Mouse (Mus musculus) heart, postnatal 4 days (tissue): ENCODE results near the gene Ccr2. TPM values are rescaled to one million over a fixed set of nuclear protein-coding genes. Genes with fewer than 3 reads are reported as not detected.
"Not testable (repeated sequence)": the region's sequence is repeated elsewhere in the genome, so short reads cannot be mapped to it uniquely, and the experiment has no call there.

Experiments
- DNase-seq: peaks from one replicate; pipeline ENCODE4 v3.0.0; 2021
- total RNA-seq, 2 experiments: library from RNA; stranded (reverse); gene quantifications; 2 replicates each; pipeline ENCODE4 v1.2.3; 2021

Gene Ccr2
- total RNA-seq, 2 experiments from 2014 or later = 0.70 to 0.74 TPM

DNA sequence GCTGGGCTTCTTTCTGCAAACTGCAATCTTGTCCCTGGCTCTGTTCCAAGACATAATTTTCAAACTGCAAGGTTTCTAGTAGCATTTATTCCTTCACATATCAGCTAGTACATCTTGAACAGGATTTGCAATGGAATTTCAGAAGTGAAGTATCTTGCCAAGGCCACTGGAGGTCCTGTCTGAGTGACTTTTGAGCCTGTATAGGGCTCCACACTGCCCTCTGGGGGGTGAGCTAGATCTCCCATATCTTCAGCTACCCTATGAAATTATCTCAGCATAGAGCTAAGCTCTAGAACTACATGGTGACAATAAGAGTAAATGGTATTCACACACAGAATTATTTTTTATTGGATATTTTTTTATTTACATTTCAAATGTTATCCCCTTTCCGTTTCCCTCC lies 16.7 kb downstream of the Ccr2 start:
- DNase-seq = peak; percentile 34

DNA sequence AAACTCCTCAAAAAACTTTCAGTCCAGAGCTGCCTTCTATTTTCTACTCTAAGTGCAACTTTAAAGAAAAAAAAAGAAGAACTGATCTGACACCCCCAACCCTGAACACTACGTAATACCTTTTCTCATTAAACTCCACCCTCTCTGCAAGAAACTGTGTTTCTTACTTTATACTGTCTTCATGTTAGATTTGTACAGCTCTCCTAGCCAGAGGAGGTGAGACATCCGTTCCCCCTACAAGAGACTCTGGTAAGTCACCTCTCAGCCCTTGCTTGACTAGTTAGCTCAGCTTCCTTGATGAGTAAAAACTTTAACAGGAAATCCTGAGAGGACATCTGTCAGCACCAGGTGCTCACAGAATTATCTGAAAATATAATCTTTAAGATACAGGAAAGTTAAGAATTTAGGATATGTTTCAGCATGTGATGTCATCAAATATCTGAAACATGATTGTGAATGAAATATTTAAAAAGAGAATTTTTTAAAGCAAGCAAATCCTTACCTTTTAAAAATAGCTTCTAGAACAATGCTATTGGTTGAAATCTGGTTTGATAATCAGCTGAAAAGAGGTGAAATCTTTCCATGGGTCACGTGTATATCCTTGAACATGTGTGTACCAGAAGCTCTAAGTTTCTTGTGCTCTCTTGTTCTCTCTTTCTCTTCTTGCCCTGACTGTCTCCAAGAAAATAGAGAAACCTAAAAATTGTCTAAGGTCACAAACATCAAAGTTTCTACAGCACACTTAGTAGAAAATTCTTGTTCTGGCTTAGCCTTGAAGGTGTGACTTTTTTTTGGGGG lies 19.8 kb downstream of the Ccr2 start, which contains the start of gene Ccr5:
Ccr5 (plus strand) TSS at position 157 of the 798 bp plus-strand sequence.
- no peak for DNase-seq

DNA sequence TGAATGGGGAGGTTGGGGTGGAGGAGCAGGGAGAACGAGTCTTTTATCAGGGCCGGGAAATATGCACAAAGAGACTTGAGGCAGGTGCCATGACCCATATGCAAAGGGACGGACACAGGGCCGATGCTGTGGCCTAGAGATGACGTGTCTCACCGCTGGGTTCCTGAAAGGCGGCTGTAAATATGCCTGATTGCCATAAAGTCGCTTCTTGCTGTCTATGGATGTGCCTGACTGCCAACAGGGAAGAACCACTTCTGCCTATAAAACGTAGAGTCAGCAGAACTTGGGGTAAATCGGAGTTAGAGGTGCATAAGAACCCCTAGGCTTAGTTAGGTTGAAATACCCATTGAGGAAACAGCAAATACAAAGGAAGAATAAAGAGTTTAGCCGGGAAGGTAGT lies 23.8 kb downstream of the Ccr2 start:
- no peak for DNase-seq

DNA sequence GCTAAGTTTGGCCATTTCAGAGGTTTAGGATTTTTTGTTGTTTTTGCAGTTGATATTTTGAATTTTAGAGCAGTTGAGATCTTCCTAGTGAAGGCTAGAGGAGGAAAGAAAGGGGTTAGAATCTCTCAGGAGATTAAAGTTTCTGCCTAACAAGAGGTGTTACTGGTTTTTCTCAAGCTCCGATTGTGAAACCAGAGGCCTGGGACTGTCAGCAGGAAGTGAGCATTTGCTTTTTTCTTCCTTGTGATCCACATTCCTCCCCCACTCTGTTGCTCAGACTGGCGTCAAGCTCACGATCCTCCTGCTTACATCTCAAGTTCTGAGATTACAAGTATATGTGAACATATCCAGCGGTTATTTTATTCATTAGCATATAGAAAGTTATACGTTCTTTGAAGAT lies 24.6 kb downstream of the Ccr2 start:
- DNase-seq = peak; percentile 9

DNA sequence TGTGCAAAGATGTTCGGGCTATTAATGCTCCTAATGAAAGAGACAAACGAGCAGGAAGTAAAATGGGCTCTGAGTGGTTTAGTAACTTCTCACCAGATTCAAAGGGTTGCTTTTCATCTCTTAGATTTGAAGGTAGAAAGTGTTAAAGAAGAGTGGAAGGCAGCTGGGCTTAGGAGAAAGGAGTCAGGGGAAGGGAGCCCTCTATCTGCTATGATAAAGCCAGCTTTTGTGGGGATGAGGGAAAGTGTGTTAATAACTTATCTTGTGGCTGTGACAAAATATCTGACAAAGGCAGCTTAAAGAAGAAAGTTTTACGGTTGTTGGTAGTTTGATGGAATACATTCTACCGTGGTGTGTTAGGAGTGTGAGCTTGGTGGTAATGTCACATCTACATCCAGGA lies 25.7 kb downstream of the Ccr2 start:
- DNase-seq = no peak

DNA sequence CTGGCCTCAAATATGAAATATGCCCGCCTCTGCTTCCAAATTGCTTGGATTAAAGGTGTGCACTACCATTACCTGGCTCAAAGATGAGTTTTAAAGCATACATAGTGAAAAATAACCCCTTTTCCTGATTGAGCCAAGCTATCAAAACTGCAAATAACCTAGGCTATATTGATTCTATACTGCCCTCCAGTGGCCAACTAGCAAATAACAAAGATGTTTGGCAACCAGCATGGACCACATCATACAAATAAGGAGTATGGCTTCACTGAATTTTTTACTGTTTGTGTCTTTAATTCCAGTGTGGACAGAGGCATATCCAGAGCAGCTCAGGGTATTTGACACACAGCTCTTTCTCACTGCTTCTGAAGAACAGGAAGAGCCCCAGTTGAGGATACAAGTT lies 26.6 kb downstream of the Ccr2 start:
- DNase-seq = peak; percentile 54

DNA sequence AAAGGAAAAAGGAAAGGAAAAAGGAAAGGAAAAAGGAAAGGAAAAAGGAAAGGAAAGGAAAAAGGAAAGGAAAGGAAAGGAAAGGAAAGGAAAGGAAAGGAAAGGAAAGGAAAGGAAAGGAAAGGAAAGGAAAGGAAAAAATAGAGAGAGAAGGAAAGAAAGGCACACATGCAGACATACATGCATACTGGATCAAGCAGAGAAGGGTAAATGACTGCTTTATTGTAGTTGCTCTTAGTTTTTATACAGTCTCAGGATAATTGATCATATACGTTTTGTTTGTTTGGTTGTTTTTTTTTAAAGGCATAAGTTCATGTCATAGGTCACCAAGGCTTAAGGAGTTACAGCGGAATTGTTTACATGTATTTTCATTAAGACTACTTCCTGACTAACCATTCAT lies 31.1 kb downstream of the Ccr2 start:
- DNase-seq = not testable (repeated sequence)

DNA sequence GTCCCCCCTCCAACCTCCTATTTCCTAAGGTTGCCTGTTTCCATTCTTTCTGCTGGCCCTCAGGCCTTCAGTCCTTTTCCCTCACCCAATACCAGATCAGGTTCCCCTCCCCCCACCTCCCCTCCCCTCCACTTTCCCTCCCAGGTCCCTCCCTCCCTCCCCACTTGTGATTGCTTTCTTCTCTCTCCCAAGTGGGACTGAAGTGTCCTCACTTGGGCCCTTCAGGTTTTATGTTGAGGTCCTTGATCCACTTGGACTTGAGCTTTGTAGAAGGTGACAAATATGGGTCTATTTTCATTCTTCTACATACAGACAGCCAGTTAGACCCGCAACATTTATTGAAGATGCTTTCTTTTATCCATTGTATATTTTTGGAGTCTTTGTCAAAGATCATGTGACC lies 33.2 kb downstream of the Ccr2 start:
- DNase-seq = not testable (repeated sequence)

DNA sequence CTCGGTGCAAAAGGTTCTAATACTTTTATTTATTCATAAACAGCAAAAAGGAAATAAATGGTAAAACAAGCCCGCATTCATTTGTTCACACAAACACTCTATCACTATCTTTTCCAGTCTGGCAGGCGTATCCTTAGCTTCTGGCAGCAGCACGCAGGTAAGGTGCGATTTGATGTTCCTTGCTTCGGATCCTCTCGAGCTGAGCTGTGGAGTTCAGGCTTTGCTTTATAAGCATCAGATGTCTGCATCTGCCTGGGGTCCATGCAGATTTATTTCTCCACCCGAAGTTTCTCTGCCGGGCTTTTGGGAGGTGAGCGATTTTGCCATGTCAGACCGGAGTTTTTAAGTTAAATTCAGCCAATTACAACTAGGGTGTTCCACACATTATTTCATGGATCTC lies 35.9 kb downstream of the Ccr2 start:
- no peak for DNase-seq

DNA sequence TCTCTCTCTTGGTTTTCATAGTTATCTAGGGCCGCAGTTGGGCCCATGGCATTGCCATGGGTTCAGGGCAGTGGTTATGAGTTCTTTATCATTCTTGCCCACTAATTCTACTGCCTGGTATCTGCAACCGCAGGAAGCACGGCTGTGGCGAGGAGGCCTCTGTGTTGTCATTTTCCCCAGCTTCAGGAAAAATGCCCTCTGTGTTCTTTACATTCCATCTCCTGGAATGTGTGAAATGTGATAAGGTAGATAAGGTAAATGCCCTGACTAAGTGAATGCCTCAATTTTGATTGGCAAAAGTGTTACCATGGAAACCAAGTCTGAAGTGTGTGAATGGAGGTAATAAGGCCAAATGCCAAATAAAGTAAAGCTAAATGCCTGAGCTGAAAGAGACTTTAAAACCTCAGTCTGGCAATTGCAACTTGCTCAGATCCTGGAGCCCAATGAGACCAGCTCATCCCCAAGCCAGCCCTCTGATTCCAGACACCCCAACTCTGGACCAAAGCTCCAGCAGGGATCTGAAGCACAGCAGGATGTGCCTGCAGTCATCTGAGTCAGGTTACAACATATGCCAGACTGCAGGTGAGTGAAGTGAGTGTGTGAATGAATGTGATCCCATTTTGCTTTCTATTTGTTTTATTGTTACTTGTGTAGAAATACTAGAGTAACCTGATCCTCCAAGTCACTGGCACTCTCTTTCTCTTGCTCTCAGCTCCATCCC lies 36.5 kb downstream of the Ccr2 start:
- no peak for DNase-seq

DNA sequence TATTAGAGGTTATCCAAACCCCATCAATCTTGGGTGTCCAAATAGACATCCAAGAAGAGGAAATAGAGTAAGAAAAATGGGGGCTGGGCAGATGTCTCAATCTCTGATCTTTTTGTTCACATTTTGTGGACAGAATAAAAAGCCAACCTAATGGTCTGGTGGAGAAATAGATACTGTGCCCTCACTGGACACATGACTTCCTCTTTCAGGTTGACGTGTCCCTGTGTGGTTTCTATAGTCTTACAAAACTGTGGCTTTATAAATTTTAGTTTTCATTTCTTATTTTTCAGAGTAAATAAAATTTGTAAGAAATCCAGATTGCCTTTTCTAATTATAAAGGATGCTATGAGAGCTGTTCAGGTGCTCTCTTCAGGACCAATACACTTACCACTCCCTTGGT lies 41.9 kb downstream of the Ccr2 start:
- DNase-seq = no peak

DNA sequence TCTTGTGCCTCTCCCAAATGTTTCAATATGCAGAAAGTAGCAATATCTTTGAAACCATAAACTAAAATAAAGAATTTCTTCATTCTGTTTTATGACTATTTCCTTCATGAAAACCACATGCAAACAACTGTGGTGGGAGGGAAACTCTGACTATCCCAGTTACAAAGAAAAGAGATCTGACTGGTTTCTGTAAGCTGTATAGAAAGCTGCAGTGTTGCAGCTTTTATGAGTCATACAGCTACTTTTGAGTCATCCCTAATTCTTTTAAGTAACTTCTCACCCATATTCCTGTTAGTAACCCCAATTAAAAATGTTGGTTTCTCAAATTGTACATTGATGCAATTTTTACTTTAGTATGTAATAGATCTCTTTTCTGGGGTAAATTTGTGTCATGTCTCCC lies 44.6 kb downstream of the Ccr2 start:
- no peak for DNase-seq

Other genes with a start within 250 kb of the Ccr2 start
- gene Xcr1, start 239.9 kb upstream of the Ccr2 start, total RNA-seq = not detected
- under 1 TPM; 0.77 to 0.79 TPM for gene Ccr1, start 133.3 kb upstream of the Ccr2 start, total RNA-seq
- not detected for gene Ccr1l1, start 123.5 kb upstream of the Ccr2 start, total RNA-seq
- not detected for gene Ccr3, start 80.0 kb upstream of the Ccr2 start, total RNA-seq
- gene Ccr5, start 19.6 kb downstream of the Ccr2 start, total RNA-seq = 1 to 10 TPM; 1.0 to 1.3 TPM
- 10 to 100 TPM; 10.8 to 11.7 TPM for gene 2010315B03Rik, start 210.7 kb downstream of the Ccr2 start, total RNA-seq